Mouse (Mus musculus) G1E (cell line): ENCODE measurements around the gene Klk1b9.

ENCODE experiments used
- CTCF ChIP-seq: IDR thresholded peaks from 2 replicates; pipeline ENCODE4 v1.5.1; 2012; ENCODE audit warnings: low read depth, low read length, inconsistent platforms, mixed read lengths
- GATA1 ChIP-seq: IDR thresholded peaks from 2 replicates; pipeline ENCODE4 v1.6.1; 2012; ENCODE audit warnings: borderline replicate concordance, low read length, inconsistent platforms, mixed read lengths
- POLR2AphosphoS5 ChIP-seq: IDR thresholded peaks from 2 replicates; pipeline ENCODE4 v1.6.1; 2012; ENCODE audit warnings: low read depth, low read length, inconsistent platforms; ENCODE audit not compliant: insufficient replicate concordance
- TAL1 ChIP-seq: conservative IDR thresholded peaks from 2 replicates; pipeline ENCODE4 v1.6.1; 2012; ENCODE audit warnings: low read depth, low read length, inconsistent platforms, mixed read lengths

DNA sequence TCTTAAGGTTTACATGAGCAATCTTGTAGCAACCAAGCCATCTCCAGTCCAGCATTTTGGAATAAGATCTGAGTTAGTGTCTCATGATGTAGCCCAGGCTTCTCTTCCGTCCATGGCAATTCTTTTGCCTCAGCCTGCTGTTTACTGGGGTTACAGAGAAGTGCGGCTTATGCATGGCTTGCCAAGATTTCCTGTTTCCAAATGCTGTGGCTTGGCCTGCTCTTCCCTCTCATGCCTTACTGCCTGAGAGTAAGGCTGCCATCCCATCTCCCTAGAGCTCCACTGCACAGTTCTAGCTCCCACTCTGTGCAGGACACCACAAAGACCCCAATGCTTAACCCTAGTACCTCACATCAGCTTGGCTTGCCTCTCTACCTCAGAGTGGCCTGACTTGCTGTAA lies 8.2 kb upstream of the Klk1b9 start:
- TF ChIP-seq CTCF (no peak), TAL1 (no peak), GATA1 (no peak), POLR2AphosphoS5 (no peak)
